Mouse (Mus musculus): ENCODE results near the gene Orai3.

- TF ChIP-seq POLR2A (IDR thresholded peaks at IDR 0.05; ENCODE audit: low read depth, low read length) (peak; percentile 60), CTCF (IDR thresholded peaks at IDR 0.05; ENCODE audit: extremely low read depth, insufficient read length, insufficient replicate concordance, low read depth, low read length) (peak; percentile 99)
Measured at GRCm38 (mm10) chr7:127800435-127801009, 30.9 kb downstream of the Orai3 start, which contains the start of gene Hsd3b7.

All from small intestine, adult 2 months (tissue).